Mouse (Mus musculus) forebrain, postnatal 0 days (tissue): ENCODE data around the gene Crcp. TPM values are rescaled to one million over a fixed set of nuclear protein-coding genes. Genes with fewer than 3 reads are reported as not detected.
"Not testable (repeated sequence)": the region's sequence is repeated elsewhere in the genome, so short reads cannot be mapped to it uniquely, and the experiment has no call there.

Source experiments
- ATAC-seq: fragments of 200-750 bp; cut with Nextera tagmentation; 2 replicates; pipeline ENCODE4 v1.8.0; 2017; ENCODE audit warnings: mild to moderate bottlenecking, moderate library complexity
- DNase-seq: peaks from one replicate; pipeline ENCODE4 v3.0.0-alpha.2; 2015
- H3K27ac ChIP-seq: fragments of 300-500 bp; sonication (generic); 2 replicates; pipeline ENCODE4 v1.5.1; 2014; ENCODE audit warnings: low read depth, mild to moderate bottlenecking, antibody characterized with exemption, low read length, moderate library complexity, mixed read lengths
- H3K27me3 ChIP-seq: fragments of 300-500 bp; sonication (generic); 2 replicates; pipeline ENCODE4 v1.6.1; 2014; ENCODE audit warnings: mild to moderate bottlenecking, low read length, mixed read lengths; ENCODE audit not compliant: insufficient read depth
- H3K36me3 ChIP-seq: fragments of 300-500 bp; sonication (generic); 2 replicates; pipeline ENCODE4 v1.6.1; 2014; ENCODE audit warnings: mild to moderate bottlenecking, moderate library complexity; ENCODE audit not compliant: insufficient read depth
- H3K4me1 ChIP-seq: fragments of 300-500 bp; sonication (generic); 2 replicates; pipeline ENCODE4 v1.6.1; 2014; ENCODE audit warnings: antibody characterized with exemption; ENCODE audit not compliant: insufficient read depth
- H3K4me2 ChIP-seq: fragments of 300-500 bp; sonication (generic); 2 replicates; pipeline ENCODE4 v1.6.1; 2014; ENCODE audit warnings: low read depth, mild to moderate bottlenecking, moderate library complexity
- H3K4me3 ChIP-seq: fragments of 300-500 bp; sonication (generic); 2 replicates; pipeline ENCODE4 v1.5.1; 2014; ENCODE audit warnings: low read depth, low read length, mixed read lengths
- H3K9ac ChIP-seq: fragments of 300-500 bp; sonication (generic); 2 replicates; pipeline ENCODE4 v1.6.1; 2014; ENCODE audit warnings: mild to moderate bottlenecking
- H3K9me3 ChIP-seq: fragments of 300-500 bp; sonication (generic); 2 replicates; pipeline ENCODE4 v1.6.1; 2016; ENCODE audit warnings: low read length
- CTCF ChIP-seq: sonication (generic); IDR thresholded peaks from 2 replicates; pipeline ENCODE4 v1.5.1; 2016; ENCODE audit warnings: antibody characterized with exemption, control low read depth, low read depth
- WGBS: fragments of 180-500 bp; shearing (Covaris S2); extraction: QIAGEN DNeasy Blood & Tissue Kit; methylation state at CpG from one replicate; pipeline ENCODE4 v1.1.7; 2014; 5-methylcytosine and 5-hydroxymethylcytosine counted together
- polyA plus RNA-seq: library from polyadenylated mRNA; unstranded; fragments of >200 nt; fragmentation: Nextera tagmentation; extraction: Ambion mirVana; gene quantifications from 2 replicates; pipeline ENCODE4 v1.2.1, GENCODE M21; 2015
- total RNA-seq: library from RNA; depleted of rRNA; stranded (reverse); fragments of >200 nt; gene quantifications from 2 replicates; pipeline ENCODE4 v1.2.3, GENCODE M21; 2014

Gene Crcp
- total and polyA plus RNA-seq, 2 experiments from 2014 or later, result 69.1 to 91.2 TPM

- ATAC-seq, H3K27ac ChIP-seq, H3K4me2 ChIP-seq, H3K9ac ChIP-seq, H3K4me1 ChIP-seq, H3K9me3 ChIP-seq, H3K4me3 ChIP-seq, H3K27me3 ChIP-seq, DNase-seq: not testable (repeated sequence)
- peaks cover 16% of the 10 kb centered on the region for H3K36me3 ChIP-seq
- peak; percentile 35; the same call in 1 of the 2 replicates for TF ChIP-seq CTCF
- 51% methylated on average over 2 of the region's 2 CpGs for WGBS
These were observed 7.2 kb downstream of the Crcp start for GRCm38 (mm10) chr5:130036300-130036699.

DNA sequence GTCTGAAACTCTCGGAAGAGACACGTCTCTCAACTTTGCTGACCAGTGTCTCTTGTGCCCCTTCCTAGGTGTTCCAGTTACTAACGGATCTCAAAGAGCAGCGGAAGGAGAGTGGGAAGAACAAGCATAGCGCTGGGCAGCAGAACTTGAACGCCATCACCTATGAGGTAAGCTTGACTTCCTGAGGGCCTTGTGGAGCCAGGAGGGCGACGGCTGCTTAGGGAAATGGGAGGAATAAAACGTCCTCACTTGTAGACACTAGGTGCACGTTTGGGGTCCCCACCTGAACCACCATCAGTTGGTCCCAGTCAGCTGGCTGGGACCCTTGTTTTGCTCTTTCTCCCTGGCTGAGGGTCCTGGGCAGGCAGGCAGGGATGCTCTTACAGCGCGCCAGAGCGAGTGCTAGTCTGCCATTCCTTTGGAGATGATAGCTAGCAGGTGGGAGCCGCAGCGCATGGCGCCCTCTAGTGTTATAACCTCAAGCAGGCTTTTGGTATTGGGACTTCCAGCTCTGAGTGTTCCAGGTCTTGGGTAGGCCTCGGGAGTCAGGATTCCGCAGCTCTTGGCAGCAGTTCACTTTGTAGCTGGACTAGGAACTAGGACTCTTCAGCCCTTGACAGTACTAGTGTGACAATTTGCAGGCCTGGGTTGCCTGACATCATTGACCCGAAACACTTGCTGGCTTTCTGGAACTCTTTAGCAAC is 8.8 kb downstream of the Crcp start:
- no peak overlapping the region for H3K4me2 ChIP-seq
- H3K4me1 ChIP-seq, result no peaks in the 10 kb centered on the region
- no peak overlapping the region for H3K4me3 ChIP-seq
- no peak overlapping the region for H3K9ac ChIP-seq
- H3K27me3 ChIP-seq, result no peaks in the 10 kb centered on the region
- TF ChIP-seq CTCF, result peak; percentile 73
- 63% methylated on average over 19 of the region's 19 CpGs for WGBS
- H3K36me3 ChIP-seq, result peaks cover 31% of the 10 kb centered on the region
- DNase-seq (peak; percentile 62), ATAC-seq (no peak)
- no peak overlapping the region for H3K27ac ChIP-seq
- H3K9me3 ChIP-seq, result no peaks in the 10 kb centered on the region

GRCm38 (mm10) chr5:130040797-130041196 is 11.7 kb downstream of the Crcp start:
- peaks cover 49% of the 10 kb centered on the region for H3K36me3 ChIP-seq
- 92% methylated on average over 4 of the region's 4 CpGs for WGBS
- no peak overlapping the region for H3K4me2 ChIP-seq
- H3K9me3 ChIP-seq, result no peaks in the 10 kb centered on the region
- H3K4me1 ChIP-seq, result no peaks in the 10 kb centered on the region
- no peak overlapping the region for H3K4me3 ChIP-seq
- no peak overlapping the region for H3K9ac ChIP-seq
- H3K27ac ChIP-seq, result no peak overlapping the region
- ATAC-seq (no peak), DNase-seq (no peak)
- no peaks in the 10 kb centered on the region for H3K27me3 ChIP-seq
- TF ChIP-seq CTCF, result no peak

GRCm38 (mm10) chr5:130041262-130041661 is 12.2 kb downstream of the Crcp start:
- H3K27me3 ChIP-seq, result no peaks in the 10 kb centered on the region
- no peak for ATAC-seq
- H3K9ac ChIP-seq, result no peak overlapping the region
- TF ChIP-seq CTCF, result no peak
- 88% methylated on average over 4 of the region's 4 CpGs for WGBS
- no peaks in the 10 kb centered on the region for H3K9me3 ChIP-seq
- no peak for DNase-seq
- H3K4me3 ChIP-seq, result no peak overlapping the region
- peaks cover 49% of the 10 kb centered on the region for H3K36me3 ChIP-seq
- H3K4me2 ChIP-seq, result no peak overlapping the region
- H3K27ac ChIP-seq, result no peak overlapping the region
- no peaks in the 10 kb centered on the region for H3K4me1 ChIP-seq

GRCm38 (mm10) chr5:130043741-130044140 is 14.7 kb downstream of the Crcp start:
- H3K36me3 ChIP-seq, result peaks cover 49% of the 10 kb centered on the region
- ATAC-seq, result no peak

GRCm38 (mm10) chr5:130044201-130044695 is 15.2 kb downstream of the Crcp start:
- no peak overlapping the region for H3K9ac ChIP-seq
- WGBS, result 69% methylated on average over 7 of the region's 7 CpGs
- no peak for ATAC-seq
- peaks cover 49% of the 10 kb centered on the region for H3K36me3 ChIP-seq
- no peaks in the 10 kb centered on the region for H3K27me3 ChIP-seq
- TF ChIP-seq CTCF, result peak; percentile 63
- DNase-seq, result peak; percentile 33
- H3K9me3 ChIP-seq, result no peaks in the 10 kb centered on the region
- no peak overlapping the region for H3K4me3 ChIP-seq
- H3K4me1 ChIP-seq, result no peaks in the 10 kb centered on the region
- H3K27ac ChIP-seq, result no peak overlapping the region
- H3K4me2 ChIP-seq, result no peak overlapping the region

More at GRCm38 (mm10) chr5:130043741-130044140, 14.7 kb downstream of the Crcp start:
- no peak overlapping the region for H3K9ac ChIP-seq
- no peak overlapping the region for H3K4me2 ChIP-seq
- DNase-seq, result no peak
- no peaks in the 10 kb centered on the region for H3K4me1 ChIP-seq
- H3K4me3 ChIP-seq, result no peak overlapping the region
- H3K9me3 ChIP-seq, result no peaks in the 10 kb centered on the region
- no peak for TF ChIP-seq CTCF
- no peaks in the 10 kb centered on the region for H3K27me3 ChIP-seq
- 74% methylated on average over 3 of the region's 3 CpGs for WGBS
- no peak overlapping the region for H3K27ac ChIP-seq

GRCm38 (mm10) chr5:130046100-130046499 is 17.0 kb downstream of the Crcp start:
- H3K4me2 ChIP-seq, result no peak overlapping the region
- peaks cover 55% of the 10 kb centered on the region for H3K36me3 ChIP-seq
- no peaks in the 10 kb centered on the region for H3K27me3 ChIP-seq
- no peak overlapping the region for H3K4me3 ChIP-seq
- H3K9ac ChIP-seq, result no peak overlapping the region
- no peak overlapping the region for H3K27ac ChIP-seq
- H3K4me1 ChIP-seq, result no peaks in the 10 kb centered on the region
- ATAC-seq (no peak), DNase-seq (no peak)
- WGBS, result 82% methylated on average over 7 of the region's 7 CpGs
- no peaks in the 10 kb centered on the region for H3K9me3 ChIP-seq
- no peak for TF ChIP-seq CTCF
